Mouse (Mus musculus) adrenal gland, adult 2 months (tissue): ENCODE data around the gene Tmem240. TPM values are rescaled to one million over a fixed set of nuclear protein-coding genes. Genes with fewer than 3 reads are reported as not detected.
"Not testable (repeated sequence)": the region's sequence is repeated elsewhere in the genome, so short reads cannot be mapped to it uniquely, and the experiment has no call there.

ENCODE experiments used
- DNase-seq: peaks from one replicate; pipeline ENCODE4 v3.0.0; 2021
- polyA plus RNA-seq: library from polyadenylated mRNA; depleted of rRNA; stranded (reverse); fragments of >200 nt; gene quantifications from 2 replicates; pipeline ENCODE4 v1.2.3, GENCODE M21; 2012
- total RNA-seq, 2 experiments: library from RNA; stranded (reverse); gene quantifications; 2 replicates each; pipeline ENCODE4 v1.2.3; 2021

Gene Tmem240
- total and polyA plus RNA-seq, 3 experiments = 0.55 to 2.0 (median 0.73) TPM

DNA sequence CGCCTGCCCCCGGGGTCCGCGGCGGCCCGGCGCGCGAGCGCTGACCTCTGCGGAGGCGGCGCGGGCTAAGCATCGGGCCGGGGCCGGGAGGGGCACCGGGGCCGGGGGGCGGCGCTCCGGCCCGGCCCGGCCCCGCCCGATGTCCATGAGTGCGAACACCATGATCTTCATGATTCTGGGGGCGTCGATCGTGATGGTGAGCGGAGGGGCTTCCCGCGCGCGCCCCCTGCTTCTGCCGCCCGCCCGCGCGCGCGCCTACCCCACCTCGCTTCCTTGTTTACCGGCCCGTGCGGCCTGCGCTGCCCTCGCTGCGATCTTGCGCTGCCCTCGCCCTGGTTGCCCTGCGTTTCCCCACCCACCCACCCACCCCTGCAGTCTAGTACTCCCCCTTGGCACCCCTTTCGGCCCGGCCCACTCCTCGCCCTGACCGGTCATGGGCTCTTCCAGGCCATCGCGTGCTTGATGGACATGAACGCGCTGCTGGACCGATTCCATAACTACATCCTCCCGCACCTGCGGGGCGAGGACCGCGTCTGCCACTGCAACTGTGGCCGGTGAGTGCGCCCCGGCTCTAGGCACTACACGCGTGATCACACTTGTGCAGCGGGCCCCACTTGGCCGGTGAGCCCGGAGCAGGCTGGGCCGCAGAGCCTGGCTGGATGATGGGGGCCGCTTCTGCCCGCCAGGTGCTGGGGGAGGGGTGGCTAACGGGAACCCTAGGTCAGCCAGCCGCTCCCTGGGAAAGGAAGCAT is 527 bp downstream of the Tmem240 start:
- DNase-seq = peak; percentile 55

DNA sequence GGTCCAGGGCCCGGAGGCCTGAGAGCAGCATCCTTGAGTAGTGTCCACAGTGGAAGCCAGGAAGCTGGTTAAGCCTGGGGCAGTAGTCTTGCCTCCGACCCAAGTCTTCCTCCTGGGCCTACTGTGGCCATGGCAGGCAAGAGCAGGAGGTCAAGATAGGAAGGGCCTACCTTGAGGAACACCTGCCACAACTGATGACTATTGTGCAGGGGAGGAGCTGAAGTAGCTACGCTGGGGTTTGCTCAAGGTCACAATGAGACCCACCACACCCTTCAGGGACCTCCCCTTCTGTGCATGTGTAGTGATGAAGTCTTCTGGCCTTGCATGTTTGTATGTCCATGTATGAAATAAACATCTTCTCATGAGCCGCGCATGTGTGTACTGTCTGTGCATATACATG is 1.2 kb downstream of the Tmem240 start:
- no peak for DNase-seq

DNA sequence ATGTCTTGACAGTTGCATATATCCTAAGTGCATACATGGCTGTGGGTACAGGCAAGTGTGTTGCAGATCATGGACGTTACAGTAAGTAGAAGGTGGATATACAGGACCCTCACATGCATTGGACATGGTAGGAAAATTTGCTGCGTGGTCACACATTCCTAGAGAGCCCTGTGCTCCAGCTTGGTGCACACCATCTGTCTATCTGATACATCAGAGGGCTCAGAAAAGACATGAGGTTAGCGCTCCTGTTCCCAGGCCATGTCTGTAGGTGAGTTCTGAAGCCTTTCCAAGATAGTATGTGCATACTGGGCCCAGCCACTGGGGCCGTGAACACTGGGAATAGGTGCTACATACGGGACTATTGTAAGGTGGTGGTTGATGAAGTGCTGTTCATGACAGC is 1.8 kb downstream of the Tmem240 start:
- DNase-seq = no peak

DNA sequence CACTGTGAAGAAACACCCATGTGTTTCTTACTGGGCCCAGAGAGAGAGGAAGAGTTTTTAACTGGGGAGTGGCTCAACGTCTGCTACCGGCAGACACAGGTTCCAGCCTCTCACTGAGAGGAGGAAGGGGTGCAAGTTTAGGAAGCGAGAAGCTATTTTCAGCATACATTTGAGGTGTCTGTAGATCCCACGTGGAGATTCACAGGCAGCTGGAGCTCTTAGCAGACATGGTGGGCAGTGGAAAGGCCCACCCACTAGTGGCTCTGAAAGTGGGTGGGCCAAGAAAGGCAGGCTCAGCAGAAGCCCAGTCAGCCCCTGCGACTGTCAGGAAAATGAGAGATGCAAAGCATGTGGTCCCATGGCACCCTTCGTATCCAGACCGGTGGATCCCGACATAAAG is 3.7 kb downstream of the Tmem240 start:
- DNase-seq = no peak

DNA sequence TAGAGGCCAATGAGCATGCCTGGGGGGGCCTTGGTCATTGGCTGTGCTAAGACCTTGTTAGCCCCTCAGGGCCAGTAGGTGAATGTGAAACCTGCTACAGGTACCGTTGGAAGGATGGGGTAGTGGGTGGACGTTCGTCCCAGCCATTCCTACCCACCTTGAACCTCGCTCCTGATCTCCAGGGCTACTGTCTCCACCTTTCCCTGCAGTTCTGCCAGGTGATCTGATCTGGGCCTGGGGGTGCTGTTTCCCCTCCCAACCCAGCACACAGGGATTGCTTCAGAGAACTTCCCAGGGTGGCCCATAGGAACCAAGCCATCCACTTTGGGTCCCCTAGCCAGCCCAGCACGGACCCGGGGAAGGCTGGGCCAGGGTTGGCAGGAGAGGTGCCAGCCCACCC is 4.6 kb downstream of the Tmem240 start:
- no peak for DNase-seq

DNA sequence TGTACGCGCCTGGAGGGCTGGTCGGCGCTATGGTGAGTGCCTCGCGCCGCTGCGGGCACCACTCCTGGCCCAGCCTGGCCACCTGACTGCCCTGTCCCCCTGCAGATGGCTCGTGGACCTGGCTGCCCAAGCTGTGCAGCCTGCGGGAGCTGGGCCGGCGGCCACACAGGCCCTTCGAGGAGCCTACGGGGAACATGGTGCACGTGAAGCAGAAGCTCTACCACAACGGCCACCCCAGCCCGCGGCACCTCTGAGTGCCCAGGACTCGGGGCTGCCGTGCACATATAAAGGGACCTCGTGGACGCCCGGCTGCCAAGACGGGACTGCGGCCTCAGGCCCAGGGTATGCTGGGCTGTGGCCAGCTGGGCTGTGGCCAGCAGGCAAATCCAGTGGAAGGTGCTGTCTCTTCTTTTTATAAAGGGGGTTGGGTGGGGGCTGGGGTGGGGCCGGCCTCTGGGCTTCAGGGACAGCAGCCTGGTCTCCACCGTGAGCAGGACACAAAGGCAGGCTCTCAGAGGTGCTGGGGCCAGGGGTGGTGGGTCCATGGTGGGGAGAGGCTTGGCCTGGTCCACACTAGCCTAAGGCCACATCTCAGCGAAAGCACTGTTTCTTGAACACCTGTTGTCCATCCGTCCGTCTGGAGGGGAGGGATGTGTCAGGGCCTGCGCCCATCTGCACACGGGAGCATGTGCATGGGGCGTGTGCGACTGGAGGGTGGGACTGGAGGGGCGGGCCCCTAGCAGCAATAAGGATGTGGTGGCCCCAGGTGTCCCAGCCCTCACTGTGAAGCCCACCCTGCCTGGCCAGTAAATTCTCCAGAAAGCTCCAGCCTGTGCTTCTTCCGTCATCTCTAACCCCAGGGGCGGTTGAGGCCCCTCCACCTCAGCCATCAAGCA is 5.4 kb downstream of the Tmem240 start:
- DNase-seq = peak; percentile 27

DNA sequence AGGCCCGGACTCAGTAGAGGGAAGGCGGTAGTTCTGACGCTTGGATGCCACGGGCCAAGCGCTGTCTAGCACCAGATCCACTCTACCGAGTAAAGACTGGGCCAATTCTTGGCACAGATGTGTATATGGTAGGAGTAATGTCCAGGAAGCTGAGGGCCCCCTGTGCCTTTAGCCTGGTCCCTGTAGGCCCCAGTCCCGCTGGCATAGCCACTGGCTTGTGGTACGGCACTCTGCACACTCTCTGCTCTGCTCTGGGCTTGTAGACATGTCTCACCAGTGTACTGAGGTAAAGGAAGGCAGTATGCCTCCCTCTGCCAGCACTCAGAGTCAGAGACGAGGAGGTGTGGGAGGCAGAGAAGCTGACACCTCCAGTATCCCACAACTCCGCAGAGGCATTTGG is 6.1 kb downstream of the Tmem240 start:
- not testable (repeated sequence) for DNase-seq

DNA sequence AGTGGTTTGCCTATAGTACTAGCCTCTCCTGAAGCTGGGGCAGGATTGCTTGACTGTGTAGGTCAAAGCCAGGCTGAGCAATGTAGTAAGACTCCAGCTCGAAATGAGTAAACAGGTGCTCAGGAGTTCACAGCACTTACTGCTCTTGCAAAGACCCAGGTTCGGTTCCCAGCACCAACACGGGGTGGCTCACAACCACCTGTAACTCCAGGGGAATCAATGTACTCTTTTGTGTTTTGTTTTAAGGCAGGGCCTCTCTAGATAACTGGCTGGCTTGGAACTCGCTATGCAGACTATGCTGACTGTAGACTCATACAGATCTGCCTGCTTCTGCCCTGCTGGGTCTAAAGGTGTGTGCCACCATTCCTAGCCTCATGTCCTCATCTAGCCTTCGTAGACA is 8.1 kb downstream of the Tmem240 start:
- no peak for DNase-seq

DNA sequence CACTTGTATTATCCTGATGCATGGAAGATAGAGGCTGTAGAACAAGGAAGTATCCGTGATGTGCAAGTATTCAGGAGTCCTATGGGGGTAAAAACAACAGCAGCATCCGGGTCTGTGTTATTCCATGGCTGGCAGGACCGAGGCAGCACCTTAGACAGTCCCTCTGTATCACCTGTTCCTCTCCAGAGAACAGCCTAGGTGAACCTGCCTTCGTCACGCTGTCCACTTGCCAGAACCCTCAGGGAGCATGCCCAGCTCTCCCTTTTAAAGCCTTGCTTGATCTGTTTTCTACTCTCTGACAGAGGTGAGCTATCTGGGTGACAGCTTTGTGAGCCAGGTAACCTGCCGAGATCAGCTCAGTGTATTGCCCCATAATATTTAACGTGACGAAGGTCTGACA is 9.9 kb downstream of the Tmem240 start:
- no peak for DNase-seq

DNA sequence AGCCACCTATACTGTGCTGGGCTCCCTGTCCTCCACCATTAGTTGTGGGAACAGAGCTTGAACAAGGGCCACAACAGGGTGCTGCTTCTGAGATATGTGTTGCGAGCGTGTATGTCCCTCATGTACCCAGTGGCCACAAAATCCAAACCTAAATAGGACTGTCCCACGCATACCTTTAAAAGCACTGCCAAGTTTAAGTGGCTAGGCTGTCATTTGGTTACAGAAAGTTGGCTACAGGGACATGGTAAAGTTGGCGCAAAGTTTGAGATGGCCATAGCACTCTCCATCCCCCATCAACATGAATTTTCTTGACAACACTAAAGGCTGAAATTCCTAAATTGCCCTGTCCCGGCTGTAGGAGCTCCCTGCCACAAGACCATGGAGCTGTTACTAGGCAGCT is 10.5 kb downstream of the Tmem240 start:
- DNase-seq = no peak

DNA sequence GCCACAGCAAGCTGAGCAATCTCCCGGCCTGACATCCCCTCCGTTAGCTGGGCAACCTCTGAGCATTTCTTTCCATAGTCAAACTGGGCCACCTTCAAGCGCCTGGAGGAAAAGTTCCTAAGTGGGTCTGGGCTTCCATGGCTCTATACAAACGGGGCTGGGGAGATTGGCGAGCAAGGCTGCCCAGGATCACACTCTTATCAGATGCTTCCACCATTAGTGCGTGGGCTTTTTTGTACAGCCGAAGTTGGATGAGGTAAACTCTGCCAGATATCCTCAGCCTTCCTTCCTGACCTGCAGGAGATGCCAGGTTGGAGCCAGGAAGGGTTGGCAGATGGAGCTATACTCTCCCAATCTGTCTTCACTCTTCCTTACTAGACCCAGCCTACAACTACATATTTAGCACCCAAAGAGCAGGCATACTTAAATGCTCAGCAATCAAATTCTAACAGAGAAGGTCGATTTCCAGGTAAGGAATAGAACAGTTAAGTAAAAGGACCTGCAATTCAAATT is 11.5 kb downstream of the Tmem240 start:
- DNase-seq = no peak

DNA sequence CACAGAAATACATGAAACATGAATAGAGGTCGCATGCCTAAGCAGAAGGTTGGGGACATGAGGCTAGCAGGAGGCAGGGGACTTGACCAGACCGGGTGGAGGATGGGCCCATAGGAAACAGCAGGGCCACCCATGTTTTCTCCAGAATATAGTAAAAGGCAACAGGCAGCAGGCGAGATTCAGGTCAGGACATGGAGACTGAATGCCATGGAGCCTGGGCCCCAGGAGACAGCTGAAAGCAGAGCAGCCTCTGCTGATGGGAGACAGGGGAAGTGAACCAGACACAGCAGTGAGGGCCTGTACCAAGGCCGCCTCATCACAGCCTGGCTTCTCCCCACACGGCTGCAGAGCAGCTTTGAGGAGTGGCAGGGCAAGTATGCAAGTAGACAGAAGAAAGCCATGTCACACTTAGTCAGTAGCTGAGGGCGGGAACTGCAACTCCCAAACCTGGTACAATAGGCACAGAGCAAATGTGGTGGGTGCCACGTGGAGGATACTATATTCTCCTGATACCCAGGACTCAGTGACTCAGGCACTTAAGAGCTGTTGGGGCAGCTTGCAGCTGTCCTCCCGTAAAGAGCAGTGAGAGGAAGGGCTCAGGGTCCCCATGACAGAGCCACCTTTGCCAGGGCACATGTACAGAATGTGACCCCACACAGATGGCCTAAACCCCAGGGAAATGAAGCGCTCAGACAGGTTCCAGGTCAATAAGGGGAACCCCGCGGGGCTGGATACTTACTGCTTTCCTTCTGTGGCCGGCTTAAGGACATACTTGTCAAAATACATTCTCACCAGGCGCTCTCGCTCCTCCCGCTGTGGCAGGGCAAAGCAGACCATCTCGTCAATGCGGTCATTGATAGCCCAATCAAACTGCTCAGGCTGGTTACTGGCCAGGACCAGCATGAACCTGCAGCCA is 12.2 kb downstream of the Tmem240 start:
- DNase-seq = no peak

DNA sequence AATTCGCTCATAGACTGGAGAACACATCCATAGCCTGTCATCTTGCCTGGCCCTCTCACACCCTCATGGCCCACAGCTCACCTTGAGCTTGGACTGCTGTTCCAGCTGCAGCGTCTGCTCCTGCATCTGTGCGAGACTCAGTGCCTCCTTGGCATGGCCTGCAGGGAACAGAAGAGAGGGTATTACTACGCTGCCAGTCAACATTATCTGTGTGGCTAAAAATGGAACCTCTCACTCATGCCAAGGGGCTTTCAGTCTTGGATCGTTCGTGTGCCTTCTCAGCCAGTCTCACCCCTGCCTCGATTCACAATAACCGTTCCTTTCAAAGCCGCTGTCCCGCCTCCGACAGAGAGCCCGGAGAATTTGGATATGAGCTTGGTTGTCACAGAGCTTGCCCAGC is 22.4 kb downstream of the Tmem240 start:
- DNase-seq = no peak

DNA sequence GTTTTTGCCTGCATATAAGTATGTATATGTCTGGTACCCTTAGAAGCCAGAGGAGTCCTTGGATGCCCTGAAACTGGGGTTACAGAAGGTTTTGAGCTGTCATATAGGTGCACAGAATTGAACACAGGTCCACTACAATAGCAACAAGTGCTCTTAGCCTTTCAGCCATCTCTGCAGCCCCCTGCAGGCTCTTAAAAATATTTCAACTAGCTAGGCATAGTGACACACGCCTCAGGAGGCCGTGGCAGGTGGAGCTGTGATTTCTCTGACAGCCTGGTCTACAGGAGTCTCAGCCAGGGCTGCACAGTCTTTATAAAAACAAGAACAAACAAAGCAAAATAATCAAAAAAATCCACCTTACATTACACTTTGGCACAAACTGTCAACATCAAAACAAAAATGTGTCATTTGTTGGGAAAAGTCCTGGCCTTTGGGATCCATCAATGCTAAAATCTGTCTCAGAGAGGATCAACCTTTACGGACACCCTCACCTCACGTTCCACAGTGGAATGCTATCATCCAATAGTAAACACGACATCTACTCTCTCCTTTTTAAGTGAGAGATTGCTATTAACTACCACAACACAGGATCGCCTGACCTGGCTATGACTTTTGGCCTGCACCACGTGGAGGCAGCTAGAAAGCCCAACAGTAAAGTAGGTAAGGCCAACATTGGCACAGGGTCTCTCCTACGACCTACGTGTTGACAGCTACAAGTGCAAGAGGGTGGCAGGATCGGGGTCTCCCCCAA is 25.4 kb downstream of the Tmem240 start:
- DNase-seq = peak; percentile 45

DNA sequence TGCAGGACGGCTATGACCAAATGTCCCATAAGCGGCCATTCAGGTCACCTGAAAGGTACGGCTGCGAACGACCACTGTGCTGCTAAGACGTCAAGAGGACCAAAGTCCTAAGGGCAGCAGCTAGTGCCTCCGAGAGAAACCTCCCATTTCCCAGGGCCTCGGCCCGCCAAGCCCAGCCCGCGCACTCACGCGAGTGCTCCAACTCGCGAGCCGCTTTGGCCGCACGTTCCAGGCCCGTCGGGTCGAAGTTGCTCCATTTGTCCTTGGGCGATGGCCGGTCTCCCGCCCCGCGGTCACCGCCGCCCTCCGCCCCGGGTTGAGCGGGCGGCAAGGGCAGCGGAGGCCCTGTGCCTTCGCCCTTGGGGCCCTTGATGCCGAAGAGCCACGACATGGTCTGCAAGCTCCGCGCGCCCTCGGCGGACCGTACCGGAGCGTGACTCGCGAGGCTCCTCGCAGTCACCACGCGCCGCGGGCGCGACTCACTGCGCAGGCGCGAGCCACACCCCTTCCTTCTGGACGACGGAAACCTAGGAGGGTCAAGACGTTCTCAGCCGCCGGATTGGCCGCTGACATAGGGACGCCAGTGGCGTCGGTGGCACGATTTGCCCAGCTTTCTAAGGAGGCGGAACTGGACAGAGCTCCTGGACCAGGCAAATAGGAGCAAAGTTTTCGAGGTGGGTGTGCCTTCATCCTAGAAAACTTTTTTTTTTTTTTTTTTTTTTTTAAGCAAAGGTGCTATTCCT is 26.2 kb downstream of the Tmem240 start, which contains the start of gene Atad3a:
Atad3a (minus strand) TSS at position 481 of the 743 bp plus-strand sequence.
- DNase-seq = peak; percentile 98

DNA sequence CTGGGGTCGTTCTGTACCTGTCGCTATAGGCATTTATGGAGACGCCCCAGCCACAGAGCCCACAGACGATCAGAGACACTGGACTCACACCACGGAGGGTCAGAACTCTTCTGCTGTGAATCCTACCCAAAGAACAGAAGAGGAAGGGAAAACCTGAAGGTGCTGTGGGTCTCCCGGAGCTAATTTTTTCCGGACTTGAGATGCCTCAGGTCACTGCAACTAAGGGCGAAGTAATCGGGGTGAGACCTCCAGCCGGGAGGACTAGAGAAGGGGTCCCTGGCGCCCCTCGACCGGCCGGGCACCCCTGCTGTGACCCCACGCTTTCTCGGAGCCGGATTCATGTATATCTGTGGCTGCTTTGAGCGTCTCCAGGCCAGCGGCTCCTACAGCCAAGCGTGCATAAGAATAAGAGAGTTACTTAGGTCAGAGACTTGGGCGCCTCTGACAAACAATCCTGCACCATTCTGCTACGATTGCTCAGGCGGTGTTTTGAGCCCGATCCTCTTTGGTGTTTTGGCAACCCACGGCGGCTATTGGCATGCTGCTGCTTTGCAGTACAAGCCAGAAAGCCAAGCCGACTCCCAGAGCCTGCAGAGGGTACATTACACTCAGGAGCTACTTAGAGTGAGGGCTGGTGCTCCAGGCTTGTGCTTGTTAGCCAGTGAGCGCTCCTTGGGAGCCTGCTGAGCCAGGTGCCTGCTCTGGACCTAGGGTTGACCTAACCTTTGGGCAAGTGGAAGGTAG is 26.9 kb downstream of the Tmem240 start:
- peak; percentile 52 for DNase-seq

DNA sequence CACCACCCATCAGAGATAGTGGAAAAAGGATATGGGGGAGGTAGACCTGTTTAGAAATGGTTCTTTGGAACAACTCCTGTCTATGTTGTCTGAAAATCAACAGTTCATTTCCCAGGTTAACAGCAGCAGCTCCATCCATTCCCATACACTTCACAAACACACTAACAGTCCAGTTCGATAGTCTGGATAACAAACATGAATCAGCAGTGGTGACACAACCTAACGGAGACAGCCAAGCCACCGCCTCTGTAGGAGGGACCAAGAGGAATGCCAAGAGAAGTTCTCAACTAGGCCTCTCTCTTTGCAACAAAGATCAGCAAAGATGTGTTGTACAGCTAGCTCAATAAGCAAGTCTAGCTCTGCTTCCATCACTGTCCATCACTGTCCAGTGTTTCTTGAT is 27.8 kb downstream of the Tmem240 start:
- peak; percentile 72 for DNase-seq

DNA sequence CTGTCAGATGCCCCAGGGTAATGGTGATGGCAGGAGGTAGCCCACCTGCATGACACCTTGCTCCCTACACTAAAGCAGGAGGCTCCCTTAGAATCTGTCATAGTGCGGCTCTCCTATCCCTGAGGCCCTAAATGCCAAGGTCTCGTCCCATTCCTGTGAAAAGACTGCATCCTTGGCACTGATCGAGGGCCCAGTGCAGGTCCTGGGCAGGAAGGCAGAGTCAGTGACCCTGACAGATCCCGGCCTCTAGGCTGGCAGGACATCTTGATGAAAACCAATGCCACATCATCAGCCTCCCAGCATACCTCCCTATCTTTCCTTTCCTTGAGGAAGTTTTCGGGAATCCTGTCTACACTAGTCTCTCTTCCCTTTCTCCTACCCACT is 34.9 kb downstream of the Tmem240 start:
- DNase-seq = peak; percentile 75

DNA sequence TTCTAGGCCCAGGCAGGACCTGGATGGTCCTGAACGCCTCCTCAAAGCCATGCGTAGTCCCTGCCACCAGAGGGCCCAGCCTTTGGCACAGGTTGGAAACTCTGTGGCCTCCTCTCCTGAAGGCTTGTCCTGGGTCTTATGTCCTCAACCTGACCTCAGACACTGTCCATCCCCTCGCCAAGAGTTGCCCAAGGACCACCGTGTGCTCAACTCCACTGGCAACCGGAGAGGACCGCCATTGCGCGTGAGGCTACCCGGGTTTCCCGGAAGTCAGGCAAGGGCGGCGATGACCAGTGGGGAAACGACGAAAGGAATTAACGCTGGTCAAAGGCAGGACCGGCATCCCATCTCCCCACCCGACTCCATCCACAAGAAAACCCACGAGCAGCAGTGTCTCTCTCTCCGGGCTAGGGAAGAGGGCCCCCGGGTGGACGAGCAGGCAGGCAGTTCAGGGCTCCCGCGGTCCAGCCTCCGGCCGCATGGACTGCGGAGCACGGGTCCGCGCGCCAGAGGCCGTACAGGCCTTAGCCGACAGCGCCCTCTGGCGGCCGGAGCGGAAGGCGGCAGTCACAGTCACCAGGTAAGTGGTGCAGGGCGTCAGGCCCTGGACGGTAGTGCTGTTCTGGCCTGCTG is 35.4 kb downstream of the Tmem240 start:
- peak; percentile 92 for DNase-seq
